Mouse (Mus musculus) testis, adult 2 months (tissue): Measurements from ENCODE around the gene Prkag2.

Experiments used
- CTCF ChIP-seq: fragments of 200-500 bp; IDR thresholded peaks from 2 replicates; pipeline ENCODE4 v1.5.1; 2012; ENCODE audit warnings: low read depth, mild to moderate bottlenecking, inconsistent platforms, low read length, moderate library complexity; ENCODE audit not compliant: control insufficient read depth, insufficient read depth, insufficient replicate concordance
- POLR2A ChIP-seq: fragments of 200-500 bp; IDR thresholded peaks from 2 replicates; pipeline ENCODE4 v1.6.1; 2012; ENCODE audit warnings: low read depth, mild to moderate bottlenecking, inconsistent platforms, low read length, moderate library complexity; ENCODE audit not compliant: control insufficient read depth

DNA sequence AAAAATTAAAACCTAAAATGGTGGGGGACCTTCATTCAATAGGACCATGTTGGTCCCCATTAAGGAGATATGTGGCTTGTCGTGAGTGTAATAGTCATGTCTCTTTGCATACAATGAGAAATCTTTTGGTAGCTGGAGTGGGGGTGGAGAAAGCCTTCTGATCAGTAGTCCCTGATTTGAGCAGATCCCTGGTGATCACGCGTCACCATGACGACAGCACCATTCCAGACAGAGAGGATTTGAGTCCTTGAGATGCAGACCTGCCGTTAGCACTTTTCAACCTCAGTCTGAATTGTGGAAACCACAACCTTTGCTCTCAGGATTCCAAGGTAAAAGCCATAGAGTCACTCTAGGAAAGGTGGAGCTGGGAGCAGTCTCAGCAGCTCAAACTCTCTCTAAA is 18.7 kb upstream of the Prkag2 start:
- no peak for TF ChIP-seq POLR2A
- TF ChIP-seq CTCF, result no peak
